Mouse (Mus musculus) Patski (cell line): ENCODE results near the gene Trem1. TPM values are rescaled to one million over a fixed set of nuclear protein-coding genes. Genes with fewer than 3 reads are reported as not detected.

Experiments
- ATAC-seq: fragments of 100-300 bp; one replicate; pipeline ENCODE4 v1.8.0; 2021
- CTCF ChIA-PET: fragments of 350-600 bp; sonication (Branson Sonifier 250); formaldehyde crosslinking; loops from one replicate; lab custom pipeline; 2022; ENCODE audit warnings: inconsistent platforms; lab: Charles Lee
- POLR2A ChIA-PET: fragments of 350-600 bp; sonication (Branson Sonifier 250); formaldehyde crosslinking; loops from one replicate; lab custom pipeline; 2022; ENCODE audit warnings: antibody characterized with exemption, inconsistent platforms; lab: Charles Lee
- DNase-seq: peaks from one replicate; pipeline ENCODE4 v3.0.0-alpha.2; 2011; ENCODE audit warnings: low read depth, low spot score
- H3K27me3 ChIP-seq: fragments of 371-371 bp; one replicate; pipeline ENCODE4 v1.5.1; 2021
- CTCF ChIP-seq: fragments of 100-300 bp; IDR thresholded peaks from one replicate; pipeline ENCODE4 v1.5.1; 2021
- in situ Hi-C: fragments of 300-500 bp; cut with MboI; formaldehyde crosslinking; loops from 3 replicates; pipeline ENCODE4 v1.11.1; 2018; ENCODE audit warnings: low pct_unique_long_range_greater_than_20kb, mixed read lengths
- polyA plus RNA-seq: library from polyadenylated mRNA; unstranded; gene quantifications from one replicate; pipeline ENCODE4 v1.2.3, GENCODE M21; 2021

Trem1 gene
- polyA plus RNA-seq: not detected

GRCm38 (mm10) chr17:48232518-48232917, at the start of gene Trem1:
Gene Trem1, plus strand, starts transcription at chr17:48232768.
- DNase-seq (no peak), ATAC-seq (no peak)
- ChIA-PET POLR2A (no interaction called here), CTCF (no interaction called here)
- TF ChIP-seq CTCF: no peak
- H3K27me3 ChIP-seq: no peaks in the 10 kb centered on the region
- in situ Hi-C loops: no loop called here

GRCm38 (mm10) chr17:48185252-48185651, 47.3 kb upstream of the Trem1 start:
- no peak for ATAC-seq
- DNase-seq: no peak
- CTCF ChIA-PET: interaction anchor here (1.6 kb wide), 1 partner anchor 20 kb away, joined by 3 read pairs; no protein-coding TSS in a partner anchor
- TF ChIP-seq CTCF: no peak
- POLR2A ChIA-PET: no interaction called here
- no peaks in the 10 kb centered on the region for H3K27me3 ChIP-seq
- in situ Hi-C loops: no loop called here

GRCm38 (mm10) chr17:48192366-48192765, 40.2 kb upstream of the Trem1 start:
- in situ Hi-C loops: no loop called here
- no peak for DNase-seq
- ATAC-seq: no peak
- H3K27me3 ChIP-seq: no peaks in the 10 kb centered on the region
- no peak for TF ChIP-seq CTCF
- ChIA-PET CTCF (no interaction called here), POLR2A (no interaction called here)

- ChIA-PET POLR2A (no interaction called here), CTCF (no interaction called here)
- ATAC-seq: no peak
- no peak for TF ChIP-seq CTCF
- in situ Hi-C loops: no loop called here
- H3K27me3 ChIP-seq: no peaks in the 10 kb centered on the region
- DNase-seq: no peak
Measured at GRCm38 (mm10) chr17:48203086-48203485, 29.5 kb upstream of the Trem1 start.

GRCm38 (mm10) chr17:48212596-48212995, 20.0 kb upstream of the Trem1 start:
- no peak for TF ChIP-seq CTCF
- POLR2A ChIA-PET: no interaction called here
- ATAC-seq: no peak

GRCm38 (mm10) chr17:48213511-48213910, 19.1 kb upstream of the Trem1 start:
- no peaks in the 10 kb centered on the region for H3K27me3 ChIP-seq
- TF ChIP-seq CTCF: no peak
- CTCF ChIA-PET: no interaction called here
- no peak for ATAC-seq
- in situ Hi-C loops: no loop called here
- POLR2A ChIA-PET: no interaction called here
- DNase-seq: no peak

More at GRCm38 (mm10) chr17:48212596-48212995, 20.0 kb upstream of the Trem1 start:
- CTCF ChIA-PET: no interaction called here
- no peaks in the 10 kb centered on the region for H3K27me3 ChIP-seq
- in situ Hi-C loops: no loop called here
- no peak for DNase-seq

- in situ Hi-C loops: no loop called here
- no peaks in the 10 kb centered on the region for H3K27me3 ChIP-seq
- ChIA-PET CTCF (no interaction called here), POLR2A (no interaction called here)
- DNase-seq (no peak), ATAC-seq (no peak)
- TF ChIP-seq CTCF: no peak
Measured at GRCm38 (mm10) chr17:48215429-48215828, 17.1 kb upstream of the Trem1 start.

GRCm38 (mm10) chr17:48230680-48231079, 1.9 kb upstream of the Trem1 start:
- in situ Hi-C loops: no loop called here
- H3K27me3 ChIP-seq: no peaks in the 10 kb centered on the region
- DNase-seq (no peak), ATAC-seq (no peak)
- TF ChIP-seq CTCF: no peak
- POLR2A ChIA-PET: no interaction called here
- CTCF ChIA-PET: no interaction called here

GRCm38 (mm10) chr17:48233789-48234188, 1.2 kb downstream of the Trem1 start:
- TF ChIP-seq CTCF: no peak
- CTCF ChIA-PET: interaction anchor here (1.2 kb wide), 1 partner anchor 103 kb away, joined by 4 read pairs; no protein-coding TSS in a partner anchor
- H3K27me3 ChIP-seq: peaks cover 4% of the 10 kb centered on the region
- DNase-seq (no peak), ATAC-seq (no peak)
- POLR2A ChIA-PET: no interaction called here
- in situ Hi-C loops: no loop called here

GRCm38 (mm10) chr17:48234550-48234949, 2.0 kb downstream of the Trem1 start:
- no peak for TF ChIP-seq CTCF
- in situ Hi-C loops: no loop called here
- CTCF ChIA-PET: interaction anchor here (1.2 kb wide), 1 partner anchor 102 kb away, joined by 4 read pairs; no protein-coding TSS in a partner anchor
- POLR2A ChIA-PET: no interaction called here
- H3K27me3 ChIP-seq: peaks cover 5% of the 10 kb centered on the region
- ATAC-seq: peak; percentile 26
- DNase-seq: no peak

- H3K27me3 ChIP-seq: peaks cover 5% of the 10 kb centered on the region
- no peak for DNase-seq
- ChIA-PET CTCF (no interaction called here), POLR2A (no interaction called here)
- no peak for TF ChIP-seq CTCF
- in situ Hi-C loops: no loop called here
- no peak for ATAC-seq
Measured at GRCm38 (mm10) chr17:48235773-48236370, 3.3 kb downstream of the Trem1 start.

- CTCF ChIA-PET: no interaction called here
- in situ Hi-C loops: no loop called here
- peaks cover 5% of the 10 kb centered on the region for H3K27me3 ChIP-seq
- no peak for TF ChIP-seq CTCF
- DNase-seq: no peak
- POLR2A ChIA-PET: no interaction called here
- no peak for ATAC-seq
Measured at GRCm38 (mm10) chr17:48237621-48238020, 5.1 kb downstream of the Trem1 start.
